Mouse (Mus musculus) heart, embryonic 12.5 days (tissue): ENCODE results near the gene Fezf1. TPM values are rescaled to one million over a fixed set of nuclear protein-coding genes. Genes with fewer than 3 reads are reported as not detected.

ENCODE experiments used
- ATAC-seq: fragments of 200-750 bp; cut with Nextera tagmentation; 2 replicates; pipeline ENCODE4 v1.8.0; 2017; ENCODE audit warnings: moderate TSS enrichment, moderate library complexity; ENCODE audit not compliant: insufficient number of reproducible peaks, low FRiP score
- H3K27ac ChIP-seq: fragments of 300-500 bp; sonication (generic); 2 replicates; pipeline ENCODE4 v1.5.1; 2016; ENCODE audit warnings: mild to moderate bottlenecking, moderate library complexity; ENCODE audit not compliant: poor library complexity, severe bottlenecking
- H3K27me3 ChIP-seq: fragments of 300-500 bp; sonication (generic); replicated peaks from 2 replicates; pipeline ENCODE4 v1.6.1; 2016; ENCODE audit warnings: mild to moderate bottlenecking, moderate library complexity
- H3K36me3 ChIP-seq: fragments of 300-500 bp; sonication (generic); 2 replicates; pipeline ENCODE4 v1.6.1; 2016; ENCODE audit warnings: mild to moderate bottlenecking, moderate library complexity
- H3K4me1 ChIP-seq: fragments of 300-500 bp; sonication (generic); replicated peaks from 2 replicates; pipeline ENCODE4 v1.6.1; 2016; ENCODE audit warnings: mild to moderate bottlenecking
- H3K4me2 ChIP-seq: fragments of 300-500 bp; sonication (generic); 2 replicates; pipeline ENCODE4 v1.6.1; 2016; ENCODE audit warnings: mild to moderate bottlenecking, moderate library complexity
- H3K4me3 ChIP-seq: fragments of 300-500 bp; sonication (generic); 2 replicates; pipeline ENCODE4 v1.5.1; 2016; ENCODE audit warnings: mild to moderate bottlenecking
- H3K9ac ChIP-seq: fragments of 300-500 bp; sonication (generic); 2 replicates; pipeline ENCODE4 v1.6.1; 2016; ENCODE audit warnings: mild to moderate bottlenecking, moderate library complexity
- H3K9me3 ChIP-seq: fragments of 300-500 bp; sonication (generic); replicated peaks from 2 replicates; pipeline ENCODE4 v1.6.1; 2016; ENCODE audit warnings: mild to moderate bottlenecking, moderate library complexity
- WGBS: fragments of 180-500 bp; shearing (Covaris S2); methylation state at CpG from one replicate; pipeline ENCODE4 v1.1.7; 2016; 5-methylcytosine and 5-hydroxymethylcytosine counted together
- polyA plus RNA-seq: library from polyadenylated mRNA; unstranded; fragments of >200 nt; fragmentation: Nextera tagmentation; extraction: Ambion mirVana; gene quantifications from 2 replicates; pipeline ENCODE4 v1.2.1, GENCODE M21; 2016

Fezf1 gene
- polyA plus RNA-seq, 1 experiment from 2014 or later: not detected

- no peak for ATAC-seq
- Histone ChIP-seq H3K9ac (no peak overlapping the region), H3K4me1 (peaks cover 4% of the 10 kb centered on the region; the same call in 1 of the 2 replicates), H3K27me3 (peaks cover 75% of the 10 kb centered on the region), H3K4me3 (no peak overlapping the region), H3K36me3 (no peaks in the 10 kb centered on the region), H3K27ac (no peak overlapping the region), H3K9me3 (no peaks in the 10 kb centered on the region), H3K4me2 (no peak overlapping the region)
- WGBS: 3% methylated on average over 8 of the region's 8 CpGs
Measured at GRCm38 (mm10) chr6:23255161-23255560, 7.0 kb upstream of the Fezf1 start.

- 4% methylated on average over 11 of the region's 11 CpGs for WGBS
- no peak for ATAC-seq
Measured at GRCm38 (mm10) chr6:23254644-23255043, 6.5 kb upstream of the Fezf1 start.

GRCm38 (mm10) chr6:23253353-23254311 is 5.5 kb upstream of the Fezf1 start:
- Histone ChIP-seq H3K27ac (no peak overlapping the region), H3K4me1 (peaks cover 11% of the 10 kb centered on the region), H3K9ac (no peak overlapping the region), H3K4me2 (peak overlapping the region; percentile 22; the same call in 1 of the 2 replicates), H3K27me3 (peaks cover 76% of the 10 kb centered on the region), H3K4me3 (no peak overlapping the region), H3K9me3 (no peaks in the 10 kb centered on the region), H3K36me3 (no peaks in the 10 kb centered on the region)
- no peak for ATAC-seq
- WGBS: under 1% methylated on average over 43 of the region's 43 CpGs

More at GRCm38 (mm10) chr6:23254644-23255043, 6.5 kb upstream of the Fezf1 start:
- Histone ChIP-seq H3K36me3 (no peaks in the 10 kb centered on the region), H3K4me2 (no peak overlapping the region), H3K9ac (no peak overlapping the region), H3K9me3 (no peaks in the 10 kb centered on the region), H3K27ac (no peak overlapping the region), H3K4me1 (peaks cover under 1% of the 10 kb centered on the region; the same call in 1 of the 2 replicates), H3K4me3 (no peak overlapping the region), H3K27me3 (peaks cover 75% of the 10 kb centered on the region)

GRCm38 (mm10) chr6:23252196-23253135 is 4.3 kb upstream of the Fezf1 start:
- H3K4me1 ChIP-seq: peaks cover 21% of the 10 kb centered on the region
- H3K27me3 ChIP-seq: peaks cover 76% of the 10 kb centered on the region
- H3K9me3 ChIP-seq: no peaks in the 10 kb centered on the region
- no peak for ATAC-seq
- no peak overlapping the region for H3K27ac ChIP-seq
- under 1% methylated on average over 20 of the region's 20 CpGs for WGBS
- H3K36me3 ChIP-seq: no peaks in the 10 kb centered on the region
- H3K4me2 ChIP-seq: no peak overlapping the region
- H3K4me3 ChIP-seq: no peak overlapping the region
- H3K9ac ChIP-seq: no peak overlapping the region

- 3% methylated on average over 3 of the region's 3 CpGs for WGBS
Measured at GRCm38 (mm10) chr6:23251431-23251830, 3.3 kb upstream of the Fezf1 start.

DNA sequence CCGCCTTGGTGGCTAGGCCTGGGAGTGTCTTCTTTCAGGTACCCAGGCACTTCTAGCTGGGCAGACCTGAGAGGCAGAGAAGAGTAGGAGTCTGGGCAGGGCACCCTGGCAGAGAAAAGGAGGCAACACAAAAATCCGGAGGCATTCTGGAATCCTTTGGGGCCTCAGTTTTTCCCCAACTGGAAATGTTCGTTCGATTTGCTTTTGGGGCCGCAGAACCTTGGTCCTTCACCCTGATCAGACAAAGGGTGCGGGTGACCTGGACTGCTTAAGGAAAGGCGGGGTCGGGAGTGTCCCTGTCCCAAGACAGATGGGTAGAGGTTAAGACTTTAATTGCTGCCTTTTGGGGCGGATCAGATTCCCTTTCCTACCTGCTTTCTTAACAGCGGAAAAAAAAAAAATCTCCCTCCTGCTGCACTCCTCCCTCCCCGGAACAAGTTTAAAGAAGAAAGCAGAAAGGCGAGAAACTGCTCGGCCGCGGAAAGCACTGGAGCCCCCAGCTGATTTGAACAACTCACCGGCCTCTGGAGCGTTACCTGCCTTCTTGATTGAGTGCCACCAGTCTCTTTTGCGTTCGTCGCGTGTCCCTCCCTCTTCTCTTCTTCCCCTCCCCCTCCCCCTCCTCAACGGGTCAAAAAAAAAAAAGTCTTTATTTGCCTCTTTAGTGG is 2.3 kb upstream of the Fezf1 start:
- H3K27me3 ChIP-seq: peaks cover 77% of the 10 kb centered on the region
- WGBS: 1% methylated on average over 22 of the region's 22 CpGs
- H3K9me3 ChIP-seq: no peaks in the 10 kb centered on the region
- no peaks in the 10 kb centered on the region for H3K36me3 ChIP-seq
- no peak overlapping the region for H3K4me2 ChIP-seq
- no peak overlapping the region for H3K27ac ChIP-seq
- no peak overlapping the region for H3K4me3 ChIP-seq
- peaks cover 23% of the 10 kb centered on the region for H3K4me1 ChIP-seq
- ATAC-seq: no peak
- H3K9ac ChIP-seq: no peak overlapping the region

More at GRCm38 (mm10) chr6:23251431-23251830, 3.3 kb upstream of the Fezf1 start:
- H3K27me3 ChIP-seq: peaks cover 80% of the 10 kb centered on the region
- no peak overlapping the region for H3K9ac ChIP-seq
- H3K4me2 ChIP-seq: no peak overlapping the region
- no peak overlapping the region for H3K27ac ChIP-seq
- H3K4me3 ChIP-seq: no peak overlapping the region
- ATAC-seq: no peak
- H3K36me3 ChIP-seq: no peaks in the 10 kb centered on the region
- H3K9me3 ChIP-seq: no peaks in the 10 kb centered on the region
- peaks cover 23% of the 10 kb centered on the region for H3K4me1 ChIP-seq

DNA sequence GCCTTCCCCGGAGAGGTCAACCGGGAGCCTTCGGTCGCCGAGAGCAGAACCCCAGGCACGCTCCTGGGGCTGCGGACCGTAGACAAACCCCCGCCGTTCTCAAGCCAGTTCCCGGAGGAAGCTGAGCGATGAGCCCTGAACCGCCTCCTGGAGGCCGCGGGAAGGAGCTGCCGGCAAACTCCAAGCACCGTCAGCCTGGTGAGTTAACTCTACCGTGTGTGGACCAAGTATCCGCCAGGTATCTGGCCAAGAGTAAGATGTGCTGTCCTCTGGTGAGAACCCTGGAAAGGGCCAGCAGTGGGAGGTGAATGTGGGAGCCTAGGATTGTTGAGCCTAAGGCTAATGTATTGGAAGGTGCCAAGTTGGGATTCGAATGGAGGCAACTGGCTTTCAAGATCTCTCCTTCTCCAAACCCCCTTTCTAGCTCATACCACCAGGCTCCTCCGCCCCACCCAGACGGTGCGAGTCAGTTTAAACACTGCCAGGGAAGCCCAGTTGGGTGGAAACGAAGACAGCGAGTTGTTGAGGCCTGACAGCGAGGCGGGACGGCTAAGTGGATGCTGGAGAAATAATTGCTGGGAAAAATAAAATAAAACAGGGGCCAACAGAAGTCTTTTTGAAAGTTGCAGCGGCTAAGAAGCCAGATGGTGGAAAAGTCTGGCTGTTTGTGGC is 1.6 kb upstream of the Fezf1 start:
- WGBS: under 1% methylated on average over 29 of the region's 29 CpGs
- Histone ChIP-seq H3K9me3 (no peaks in the 10 kb centered on the region), H3K4me2 (peak overlapping the region; percentile 92), H3K4me1 (peaks cover 23% of the 10 kb centered on the region), H3K36me3 (no peaks in the 10 kb centered on the region), H3K4me3 (peak overlapping the region; percentile 53), H3K27ac (no peak overlapping the region), H3K27me3 (peaks cover 71% of the 10 kb centered on the region), H3K9ac (peak overlapping the region; percentile 52; the same call in 1 of the 2 replicates)
- peak; percentile 58; the same call in 1 of the 2 replicates for ATAC-seq

DNA sequence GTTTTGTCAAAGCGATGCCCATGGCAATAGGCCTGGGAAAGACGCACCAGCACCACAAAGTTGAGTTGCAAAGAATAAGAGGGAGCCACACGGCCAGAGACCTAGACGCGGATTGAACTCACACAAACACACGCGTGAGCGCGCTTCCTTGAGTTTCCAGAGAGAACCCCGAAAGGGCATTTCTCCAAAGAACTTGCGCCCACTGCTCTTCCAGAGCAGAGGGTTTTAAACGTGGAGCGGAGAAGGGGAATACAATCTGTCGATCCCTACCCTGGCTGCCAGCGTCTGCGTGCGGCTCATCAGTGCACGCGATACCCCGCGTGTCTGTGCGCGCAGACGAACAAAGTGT is 865 bp upstream of the Fezf1 start:
- no peak; the same call in 1 of the 2 replicates for ATAC-seq
- Histone ChIP-seq H3K36me3 (no peaks in the 10 kb centered on the region), H3K9me3 (no peaks in the 10 kb centered on the region), H3K4me1 (peaks cover 23% of the 10 kb centered on the region), H3K27me3 (peaks cover 71% of the 10 kb centered on the region), H3K27ac (no peak overlapping the region), H3K9ac (peak overlapping the region; percentile 52; the same call in 1 of the 2 replicates), H3K4me2 (peak overlapping the region; percentile 92), H3K4me3 (peak overlapping the region; percentile 53)
- WGBS: under 1% methylated on average over 24 of the region's 24 CpGs

DNA sequence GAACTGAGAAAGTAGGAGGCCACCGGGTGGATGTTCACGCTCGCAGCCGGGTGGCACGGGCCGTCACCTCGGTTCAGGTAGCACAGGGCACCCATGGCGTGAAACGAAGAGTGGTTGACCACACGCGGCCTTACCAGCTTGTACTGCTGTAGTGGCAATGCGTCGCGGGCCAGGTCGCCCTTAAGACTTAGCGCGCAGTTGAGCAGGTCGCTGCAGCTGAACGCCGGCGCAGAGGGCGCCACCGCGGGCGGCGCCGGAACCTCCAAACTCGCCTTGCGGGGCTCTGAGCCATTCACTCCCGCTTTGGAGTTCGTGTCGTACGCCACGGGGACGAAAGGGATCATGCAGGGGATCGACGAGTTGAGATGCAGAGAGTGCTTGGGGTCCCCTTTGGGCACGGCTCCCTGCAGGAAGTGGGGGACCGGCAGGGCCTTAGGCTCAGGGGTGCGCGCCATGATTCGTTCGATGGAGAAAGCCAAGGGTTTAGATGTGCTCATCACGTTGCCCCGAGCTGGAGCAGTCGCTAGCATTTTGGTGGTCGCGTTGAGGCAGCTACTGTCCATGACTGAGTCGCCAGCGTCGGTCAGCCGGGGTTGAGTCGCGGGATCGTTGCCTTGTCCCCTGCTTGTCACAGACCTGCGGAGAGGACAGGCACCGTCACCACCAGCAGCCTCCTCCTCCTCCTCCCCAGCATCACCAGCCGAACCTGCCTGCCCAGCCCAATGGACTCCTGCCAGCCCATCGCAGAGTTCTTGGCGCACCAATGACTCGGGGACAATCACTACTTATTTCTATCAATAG is 450 bp downstream of the Fezf1 start:
- under 1% methylated on average over 61 of the region's 61 CpGs for WGBS
- no peak for ATAC-seq

More for the DNA sequence above, 450 bp downstream of the Fezf1 start:
- Histone ChIP-seq H3K36me3 (no peaks in the 10 kb centered on the region), H3K9ac (no peak overlapping the region), H3K4me2 (peak overlapping the region; percentile 92), H3K4me1 (peaks cover 23% of the 10 kb centered on the region), H3K27ac (no peak overlapping the region), H3K27me3 (peaks cover 72% of the 10 kb centered on the region), H3K9me3 (no peaks in the 10 kb centered on the region), H3K4me3 (peak overlapping the region; percentile 53)
